Mouse (Mus musculus) forebrain, postnatal 0 days (tissue): ENCODE results near the gene Zc3h6. TPM values are rescaled to one million over a fixed set of nuclear protein-coding genes. Genes with fewer than 3 reads are reported as not detected.
A peak's percentile ranks its signal among the peaks of the same experiment; 100 is the strongest.

ENCODE experiments used
- ATAC-seq: fragments of 200-750 bp; cut with Nextera tagmentation; 2 replicates; pipeline ENCODE4 v1.8.0; 2017; ENCODE audit warnings: mild to moderate bottlenecking, moderate library complexity
- DNase-seq: peaks from one replicate; pipeline ENCODE4 v3.0.0-alpha.2; 2015
- H3K27ac ChIP-seq: fragments of 300-500 bp; sonication (generic); 2 replicates; pipeline ENCODE4 v1.5.1; 2014; ENCODE audit warnings: low read depth, mild to moderate bottlenecking, antibody characterized with exemption, low read length, moderate library complexity, mixed read lengths
- H3K27me3 ChIP-seq: fragments of 300-500 bp; sonication (generic); 2 replicates; pipeline ENCODE4 v1.6.1; 2014; ENCODE audit warnings: mild to moderate bottlenecking, low read length, mixed read lengths; ENCODE audit not compliant: insufficient read depth
- H3K36me3 ChIP-seq: fragments of 300-500 bp; sonication (generic); 2 replicates; pipeline ENCODE4 v1.6.1; 2014; ENCODE audit warnings: mild to moderate bottlenecking, moderate library complexity; ENCODE audit not compliant: insufficient read depth
- H3K4me1 ChIP-seq: fragments of 300-500 bp; sonication (generic); 2 replicates; pipeline ENCODE4 v1.6.1; 2014; ENCODE audit warnings: antibody characterized with exemption; ENCODE audit not compliant: insufficient read depth
- H3K4me2 ChIP-seq: fragments of 300-500 bp; sonication (generic); 2 replicates; pipeline ENCODE4 v1.6.1; 2014; ENCODE audit warnings: low read depth, mild to moderate bottlenecking, moderate library complexity
- H3K4me3 ChIP-seq: fragments of 300-500 bp; sonication (generic); 2 replicates; pipeline ENCODE4 v1.5.1; 2014; ENCODE audit warnings: low read depth, low read length, mixed read lengths
- H3K9ac ChIP-seq: fragments of 300-500 bp; sonication (generic); 2 replicates; pipeline ENCODE4 v1.6.1; 2014; ENCODE audit warnings: mild to moderate bottlenecking
- H3K9me3 ChIP-seq: fragments of 300-500 bp; sonication (generic); 2 replicates; pipeline ENCODE4 v1.6.1; 2016; ENCODE audit warnings: low read length
- CTCF ChIP-seq: sonication (generic); IDR thresholded peaks from 2 replicates; pipeline ENCODE4 v1.5.1; 2016; ENCODE audit warnings: antibody characterized with exemption, control low read depth, low read depth
- WGBS: fragments of 180-500 bp; shearing (Covaris S2); extraction: QIAGEN DNeasy Blood & Tissue Kit; methylation state at CpG from one replicate; pipeline ENCODE4 v1.1.7; 2014; 5-methylcytosine and 5-hydroxymethylcytosine counted together
- microRNA-seq, 2 experiments: library from miRNA; unstranded; fragments of <30 nt; microRNA quantifications; one replicate each; pipeline ENCODE4; 2016
- polyA plus RNA-seq: library from polyadenylated mRNA; unstranded; fragments of >200 nt; fragmentation: Nextera tagmentation; extraction: Ambion mirVana; gene quantifications from 2 replicates; pipeline ENCODE4 v1.2.1, GENCODE M21; 2015
- total RNA-seq: library from RNA; depleted of rRNA; stranded (reverse); fragments of >200 nt; gene quantifications from 2 replicates; pipeline ENCODE4 v1.2.3, GENCODE M21; 2014; rRNA removed

The Zc3h6 gene
- total and polyA plus RNA-seq, 2 experiments from 2014 or later: 5.2 to 13.0 TPM

DNA sequence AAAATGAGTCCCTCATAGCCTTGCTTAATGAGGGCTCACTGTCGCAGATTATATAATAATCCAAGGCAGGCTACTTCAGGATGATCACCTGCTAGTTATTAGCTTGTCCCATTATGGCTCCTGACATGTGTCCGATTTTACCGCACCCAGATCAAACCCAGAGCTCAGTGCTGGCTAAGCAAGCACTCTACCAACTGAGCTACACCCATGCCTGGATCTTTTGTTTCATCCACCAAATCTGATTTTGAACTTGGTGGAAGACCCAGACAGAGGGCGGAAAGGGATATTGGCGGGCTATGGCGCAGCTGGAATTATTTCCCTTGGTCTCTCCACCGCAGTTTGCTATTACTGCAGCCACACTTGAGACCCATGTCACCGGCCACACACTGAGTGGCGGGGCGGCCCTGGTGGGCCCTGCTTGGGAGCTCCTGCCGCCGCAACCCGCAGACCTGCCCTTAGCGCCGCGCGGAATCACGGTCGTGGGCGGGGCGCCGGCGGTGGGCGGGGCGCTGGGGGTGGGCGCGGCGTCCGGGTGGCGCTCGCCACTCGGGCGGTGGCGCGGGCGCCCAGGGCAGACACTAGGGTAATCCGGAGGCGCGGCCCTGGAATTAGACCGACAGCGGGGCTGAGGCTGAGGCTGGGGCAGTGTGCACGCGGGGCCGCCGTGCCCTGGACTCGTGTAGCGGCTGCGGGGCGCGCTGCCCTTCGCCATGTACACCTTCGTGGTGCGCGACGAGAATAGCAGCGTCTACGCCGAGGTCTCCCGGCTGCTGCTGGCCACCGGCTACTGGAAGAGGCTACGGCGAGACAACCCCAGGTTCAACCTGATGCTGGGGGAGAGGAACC, 98.5 kb downstream of the Zc3h6 start, which contains the start of gene Ttl:
TSS of gene Ttl (plus strand) at position 506 of the 846 bp plus-strand sequence.
- peak; percentile 82 for DNase-seq
- peak; percentile 9; the same call in 1 of the 2 replicates for TF ChIP-seq CTCF
- peak within 1 kb of the TSS; percentile 81 for H3K4me3 ChIP-seq
- no peaks in the 10 kb centered on the region for H3K27me3 ChIP-seq
- peak within 1 kb of the TSS; percentile 86 for H3K9ac ChIP-seq
- peak within 1 kb of the TSS; percentile 76 for H3K27ac ChIP-seq
- H3K9me3 ChIP-seq: no peaks in the 10 kb centered on the region
- peak; percentile 93 for ATAC-seq
- H3K36me3 ChIP-seq: no peaks in the 10 kb centered on the region
- H3K4me2 ChIP-seq: peak within 1 kb of the TSS; percentile 81
- WGBS: 1% methylated on average over 60 of the region's 62 CpGs
- peaks cover 16% of the 10 kb centered on the region for H3K4me1 ChIP-seq

DNA sequence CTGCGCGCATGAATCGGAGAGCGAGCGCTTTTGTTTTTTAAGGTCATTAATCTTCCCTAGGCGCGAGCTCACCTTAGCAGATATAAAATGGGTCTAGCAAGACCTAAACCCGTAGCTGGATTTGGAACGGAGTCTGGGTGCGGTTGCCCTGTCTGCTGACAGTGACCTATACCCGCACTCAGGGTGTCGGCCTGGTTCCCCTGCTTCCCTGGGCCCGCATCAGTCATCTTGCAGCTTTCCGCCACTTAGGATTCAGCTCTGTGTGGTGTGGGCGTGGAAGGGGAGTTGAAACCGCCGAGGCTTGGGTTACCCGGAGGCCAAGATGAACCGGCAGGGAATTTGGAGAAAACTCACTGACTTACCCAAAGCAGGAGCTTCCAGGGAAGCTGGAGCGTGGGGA, 99.1 kb downstream of the Zc3h6 start:
- no peak for TF ChIP-seq CTCF
- H3K4me1 ChIP-seq: peaks cover 16% of the 10 kb centered on the region
- H3K9me3 ChIP-seq: no peaks in the 10 kb centered on the region
- peak overlapping the region; percentile 81 for H3K4me3 ChIP-seq
- H3K27ac ChIP-seq: peak overlapping the region; percentile 76
- H3K9ac ChIP-seq: peak overlapping the region; percentile 86
- peak overlapping the region; percentile 81 for H3K4me2 ChIP-seq
- ATAC-seq (peak; percentile 83), DNase-seq (peak; percentile 73)
- no peaks in the 10 kb centered on the region for H3K36me3 ChIP-seq
- WGBS: 2% methylated on average over 20 of the region's 20 CpGs
- H3K27me3 ChIP-seq: no peaks in the 10 kb centered on the region

Small RNA genes lying within 50 kb of the gene (microRNA-seq; reads per million reads assigned to microRNA genes)
- gene Gm22859: 0 reads per million in 2 experiments

Other genes starting within 250 kb of the Zc3h6 start
- gene Tmem87b, start 149.3 kb upstream of the Zc3h6 start, total RNA-seq: 28.9 and 40.7 TPM in 2 replicates
- 22.4 and 34.3 TPM in 2 replicates for gene Tmem87b, start 149.3 kb upstream of the Zc3h6 start, polyA plus RNA-seq
- gene Fbln7, start 104.4 kb upstream of the Zc3h6 start, total RNA-seq: 2.6 and 3.8 TPM in 2 replicates
- gene Fbln7, start 104.4 kb upstream of the Zc3h6 start, polyA plus RNA-seq: 2.3 and 2.6 TPM in 2 replicates
- 6.1 and 6.8 TPM in 2 replicates for gene Zc3h8, start 23.3 kb upstream of the Zc3h6 start, total RNA-seq
- gene Zc3h8, start 23.3 kb upstream of the Zc3h6 start, polyA plus RNA-seq: 11.0 and 11.9 TPM in 2 replicates
- 26.1 and 26.8 TPM in 2 replicates for gene Gm10762, start 323 bp downstream of the Zc3h6 start, total RNA-seq
- 20.1 and 22.0 TPM in 2 replicates for gene Gm10762, start 323 bp downstream of the Zc3h6 start, polyA plus RNA-seq
- 0.23 and 1.4 TPM in 2 replicates for gene Vinac1, start 80.8 kb downstream of the Zc3h6 start, total RNA-seq
- 0.16 and 0.24 TPM in 2 replicates for gene Vinac1, start 80.8 kb downstream of the Zc3h6 start, polyA plus RNA-seq
- 66.0 and 66.2 TPM in 2 replicates for gene Ttl, start 98.5 kb downstream of the Zc3h6 start, total RNA-seq
- 28.0 and 31.7 TPM in 2 replicates for gene Ttl, start 98.5 kb downstream of the Zc3h6 start, polyA plus RNA-seq
- 24.9 and 25.5 TPM in 2 replicates for gene Polr1b, start 133.6 kb downstream of the Zc3h6 start, total RNA-seq
- 9.5 and 12.0 TPM in 2 replicates for gene Polr1b, start 133.6 kb downstream of the Zc3h6 start, polyA plus RNA-seq
- gene Chchd5, start 162.3 kb downstream of the Zc3h6 start, total RNA-seq: 15.2 and 21.4 TPM in 2 replicates
- gene Chchd5, start 162.3 kb downstream of the Zc3h6 start, polyA plus RNA-seq: 17.1 and 17.6 TPM in 2 replicates
- 68.7 and 73.5 TPM in 2 replicates for gene Slc20a1, start 231.4 kb downstream of the Zc3h6 start, total RNA-seq
- gene Slc20a1, start 231.4 kb downstream of the Zc3h6 start, polyA plus RNA-seq: 27.4 and 36.5 TPM in 2 replicates